Mouse (Mus musculus): Measurements from ENCODE around the gene Enho. TPM values are rescaled to one million over a fixed set of nuclear protein-coding genes. Genes with fewer than 3 reads are reported as not detected.
A peak's percentile ranks its signal among the peaks of the same experiment; 100 is the strongest.

Enho gene
- polyA plus RNA-seq, 1 experiment from 2014 or later, result 15.4 TPM

DNA sequence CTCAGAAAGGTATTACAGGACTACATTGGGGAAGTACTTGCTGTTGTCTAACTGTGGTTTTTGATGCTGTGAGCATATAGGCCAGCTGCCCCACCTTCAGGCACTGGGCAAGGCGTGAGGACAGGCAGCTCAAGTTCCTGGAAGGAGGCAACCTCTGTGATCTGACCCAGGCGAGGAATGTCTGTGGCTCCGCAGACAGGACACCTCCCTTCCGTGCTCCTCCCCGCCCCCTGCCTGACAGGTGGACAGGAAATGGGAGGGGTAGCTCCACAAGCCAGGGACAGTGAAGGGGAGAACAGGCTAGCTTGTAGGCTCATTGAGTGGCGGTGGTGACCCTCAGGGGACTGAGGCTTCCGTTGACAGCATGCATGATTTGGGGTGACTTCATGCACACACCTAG is 24.4 kb upstream of the Enho start:
- Histone ChIP-seq H3K27me3 (ENCODE audit: insufficient read depth, low read length) (no peaks in the 10 kb centered on the region), H3K9me3 (ENCODE audit: low read depth, low read length) (no peaks in the 10 kb centered on the region), H3K36me3 (ENCODE audit: insufficient read depth) (peaks cover 8% of the 10 kb centered on the region; the same call in 1 of the 2 replicates), H3K4me1 (ENCODE audit: insufficient read depth) (peaks cover 12% of the 10 kb centered on the region), H3K4me2 (no peak overlapping the region), H3K4me3 (ENCODE audit: low read depth, low read length) (no peak overlapping the region), H3K27ac (ENCODE audit: low read depth) (no peak overlapping the region), H3K9ac (no peak overlapping the region)
- TF ChIP-seq CTCF (IDR thresholded peaks at IDR 0.05; ENCODE audit: low read depth), result no peak
- 44% methylated on average over 7 of the region's 7 CpGs for WGBS
- ATAC-seq (ENCODE audit: insufficient read depth) (peak; percentile 6; the same call in 1 of the 2 replicates), DNase-seq (no peak)

GRCm38 (mm10) chr4:41663614-41664013 is 23.5 kb upstream of the Enho start:
- peaks cover 8% of the 10 kb centered on the region; the same call in 1 of the 2 replicates for H3K36me3 ChIP-seq (ENCODE audit: insufficient read depth)
- no peaks in the 10 kb centered on the region for H3K9me3 ChIP-seq (ENCODE audit: low read depth, low read length)
- no peak overlapping the region for H3K9ac ChIP-seq
- 32% methylated on average over 9 of the region's 9 CpGs for WGBS
- H3K27me3 ChIP-seq (ENCODE audit: insufficient read depth, low read length), result no peaks in the 10 kb centered on the region
- no peak overlapping the region for H3K4me3 ChIP-seq (ENCODE audit: low read depth, low read length)
- no peak for TF ChIP-seq CTCF (IDR thresholded peaks at IDR 0.05; ENCODE audit: low read depth)
- ATAC-seq (ENCODE audit: insufficient read depth) (no peak), DNase-seq (no peak)
- H3K4me1 ChIP-seq (ENCODE audit: insufficient read depth), result peaks cover 12% of the 10 kb centered on the region
- H3K4me2 ChIP-seq, result no peak overlapping the region
- no peak overlapping the region for H3K27ac ChIP-seq (ENCODE audit: low read depth)

DNA sequence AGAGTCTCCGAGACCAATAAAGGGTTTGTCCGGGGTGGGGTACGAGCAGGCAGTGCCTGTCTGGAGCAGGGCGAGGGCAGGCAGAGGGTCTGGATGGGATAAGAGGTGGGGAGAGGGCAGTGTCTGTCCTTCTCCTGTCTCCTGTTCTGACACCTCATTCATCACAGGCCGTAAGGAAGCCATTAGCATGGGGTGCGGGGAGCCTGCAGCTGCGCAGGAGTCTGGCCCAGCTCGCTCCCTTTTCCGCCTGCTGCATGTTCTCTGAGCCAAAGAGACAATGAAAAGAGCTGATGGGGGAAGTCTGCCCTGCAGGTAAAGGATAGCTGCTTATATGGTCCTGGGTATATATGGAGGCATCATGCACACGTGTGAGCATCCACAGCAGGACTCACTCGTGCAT is 22.6 kb upstream of the Enho start:
- Histone ChIP-seq H3K4me2 (no peak overlapping the region), H3K36me3 (ENCODE audit: insufficient read depth) (peaks cover 13% of the 10 kb centered on the region), H3K9ac (no peak overlapping the region), H3K4me1 (ENCODE audit: insufficient read depth) (peaks cover 12% of the 10 kb centered on the region), H3K4me3 (ENCODE audit: low read depth, low read length) (no peak overlapping the region), H3K27ac (ENCODE audit: low read depth) (no peak overlapping the region), H3K27me3 (ENCODE audit: insufficient read depth, low read length) (no peaks in the 10 kb centered on the region), H3K9me3 (ENCODE audit: low read depth, low read length) (no peaks in the 10 kb centered on the region)
- 56% methylated on average over 11 of the region's 11 CpGs for WGBS
- no peak for TF ChIP-seq CTCF (IDR thresholded peaks at IDR 0.05; ENCODE audit: low read depth)
- ATAC-seq (ENCODE audit: insufficient read depth) (no peak), DNase-seq (no peak)

- Histone ChIP-seq H3K9me3 (ENCODE audit: low read depth, low read length) (no peaks in the 10 kb centered on the region), H3K27me3 (ENCODE audit: insufficient read depth, low read length) (no peaks in the 10 kb centered on the region), H3K36me3 (ENCODE audit: insufficient read depth) (peaks cover 18% of the 10 kb centered on the region), H3K4me2 (no peak overlapping the region), H3K27ac (ENCODE audit: low read depth) (no peak overlapping the region), H3K9ac (no peak overlapping the region), H3K4me1 (ENCODE audit: insufficient read depth) (peaks cover 12% of the 10 kb centered on the region), H3K4me3 (ENCODE audit: low read depth, low read length) (no peak overlapping the region)
- 26% methylated on average over 11 of the region's 11 CpGs for WGBS
- no peak for TF ChIP-seq CTCF (IDR thresholded peaks at IDR 0.05; ENCODE audit: low read depth)
- ATAC-seq (ENCODE audit: insufficient read depth), result peak; percentile 18
- DNase-seq, result peak; percentile 79
Measured at GRCm38 (mm10) chr4:41660851-41661430, 20.8 kb upstream of the Enho start.

- peaks cover 4% of the 10 kb centered on the region; the same call in 1 of the 2 replicates for H3K4me1 ChIP-seq (ENCODE audit: insufficient read depth)
Measured at GRCm38 (mm10) chr4:41659556-41659955, 19.4 kb upstream of the Enho start.

GRCm38 (mm10) chr4:41658566-41659384 is 18.7 kb upstream of the Enho start:
- no peak overlapping the region for H3K4me3 ChIP-seq (ENCODE audit: low read depth, low read length)
- ATAC-seq (ENCODE audit: insufficient read depth) (no peak), DNase-seq (no peak)
- H3K36me3 ChIP-seq (ENCODE audit: insufficient read depth), result peaks cover 18% of the 10 kb centered on the region
- TF ChIP-seq CTCF (IDR thresholded peaks at IDR 0.05; ENCODE audit: low read depth), result no peak
- no peaks in the 10 kb centered on the region for H3K27me3 ChIP-seq (ENCODE audit: insufficient read depth, low read length)
- no peak overlapping the region for H3K27ac ChIP-seq (ENCODE audit: low read depth)
- no peak overlapping the region for H3K4me2 ChIP-seq
- 28% methylated on average over 25 of the region's 25 CpGs for WGBS
- no peaks in the 10 kb centered on the region for H3K9me3 ChIP-seq (ENCODE audit: low read depth, low read length)
- H3K9ac ChIP-seq, result no peak overlapping the region
- H3K4me1 ChIP-seq (ENCODE audit: insufficient read depth), result peaks cover 4% of the 10 kb centered on the region; the same call in 1 of the 2 replicates

More at GRCm38 (mm10) chr4:41659556-41659955, 19.4 kb upstream of the Enho start:
- TF ChIP-seq CTCF (IDR thresholded peaks at IDR 0.05; ENCODE audit: low read depth), result no peak
- no peak overlapping the region for H3K4me3 ChIP-seq (ENCODE audit: low read depth, low read length)
- no peak overlapping the region for H3K9ac ChIP-seq
- peaks cover 18% of the 10 kb centered on the region for H3K36me3 ChIP-seq (ENCODE audit: insufficient read depth)
- no peak overlapping the region for H3K27ac ChIP-seq (ENCODE audit: low read depth)
- no peak for DNase-seq
- 54% methylated on average over 13 of the region's 13 CpGs for WGBS
- no peaks in the 10 kb centered on the region for H3K9me3 ChIP-seq (ENCODE audit: low read depth, low read length)
- ATAC-seq (ENCODE audit: insufficient read depth), result no peak
- no peaks in the 10 kb centered on the region for H3K27me3 ChIP-seq (ENCODE audit: insufficient read depth, low read length)
- no peak overlapping the region for H3K4me2 ChIP-seq

GRCm38 (mm10) chr4:41655525-41655924 is 15.4 kb upstream of the Enho start:
- 79% methylated on average over 2 of the region's 2 CpGs for WGBS
- no peaks in the 10 kb centered on the region for H3K4me1 ChIP-seq (ENCODE audit: insufficient read depth)
- no peak overlapping the region for H3K9ac ChIP-seq
- H3K4me3 ChIP-seq (ENCODE audit: low read depth, low read length), result no peak overlapping the region
- no peaks in the 10 kb centered on the region for H3K9me3 ChIP-seq (ENCODE audit: low read depth, low read length)
- H3K36me3 ChIP-seq (ENCODE audit: insufficient read depth), result peaks cover 14% of the 10 kb centered on the region
- no peak for ATAC-seq (ENCODE audit: insufficient read depth)
- no peak for TF ChIP-seq CTCF (IDR thresholded peaks at IDR 0.05; ENCODE audit: low read depth)
- H3K4me2 ChIP-seq, result no peak overlapping the region
- H3K27me3 ChIP-seq (ENCODE audit: insufficient read depth, low read length), result no peaks in the 10 kb centered on the region
- no peak overlapping the region for H3K27ac ChIP-seq (ENCODE audit: low read depth)
- DNase-seq, result no peak

Data from lung, embryonic 14.5 days (tissue).